24 mouse cellular contexts compared by ENCODE assay signal in the genomic region with DNA sequence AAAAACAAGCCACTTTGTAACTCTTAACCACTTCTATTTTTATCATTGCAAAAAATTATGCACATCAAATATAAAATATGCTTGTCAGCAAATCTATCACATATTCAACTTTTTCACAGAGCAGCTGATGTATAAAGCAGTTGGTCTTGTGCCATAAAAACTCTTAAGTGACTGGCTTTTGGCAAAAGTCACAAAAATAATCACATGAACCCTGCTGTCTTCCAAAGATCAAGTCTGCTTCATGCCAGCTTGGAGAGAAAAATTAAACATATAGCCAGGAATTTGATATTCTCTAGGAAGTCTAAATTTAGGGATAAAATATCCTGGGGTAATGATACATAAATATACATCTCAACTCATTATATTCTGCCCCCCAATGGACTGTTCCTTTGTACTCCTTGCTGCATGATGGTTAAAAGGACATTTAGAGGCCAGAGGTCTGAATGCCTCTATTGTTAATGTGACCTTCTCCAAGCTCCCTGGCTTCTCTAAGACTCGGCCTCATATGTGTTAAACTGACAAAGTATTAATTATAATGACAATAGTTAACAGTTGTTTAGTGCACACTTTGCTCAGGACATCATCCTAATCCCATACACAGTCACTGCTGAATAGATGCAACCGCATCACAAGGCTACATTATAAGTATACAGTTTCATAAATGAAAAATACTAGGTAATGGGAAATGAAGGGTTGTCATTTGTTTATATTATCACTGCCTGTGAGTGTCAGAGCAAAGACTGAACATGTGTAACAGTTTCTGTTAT.
DNase-seq lines count a peak whose midpoint lies in the region; ATAC-seq and TF ChIP-seq lines count a peak whose summit lies in the region.
"Had no signal": no experiment of that assay in that cellular context is flagged by ENCODE, and none has a peak within 500 bp of the region (broad histone marks: within the 10 kb centered on the region; RNA-seq: fewer than 3 reads in every experiment).

No protein-coding gene starts in this region.

- H3K4me1 ChIP-seq in forebrain, embryonic 13.5 days, result no peaks in the 10 kb centered on the region
- no peaks in the 10 kb centered on the region for H3K4me1 ChIP-seq in forebrain, embryonic 11.5 days (replicated peaks; ENCODE audit: control insufficient read depth, insufficient read depth, low read length)
- H3K4me1 ChIP-seq in forebrain, postnatal 0 days (ENCODE audit: insufficient read depth), result 0 out of 2 replicates have a peak, but pooled peaks cover 3% of the 10 kb centered on the region
- H3K4me1 ChIP-seq: embryonic facial prominence, embryonic 13.5 days; heart, embryonic 13.5 days; hindbrain, embryonic 15.5 days; kidney, embryonic 15.5 days had no signal

- ATAC-seq in forebrain, embryonic 13.5 days, result peak; percentile 62; the same call in 1 of the 2 replicates
- no peak for ATAC-seq in forebrain, embryonic 11.5 days (replicated peaks; ENCODE audit: low FRiP score)
- peak; percentile 83 for ATAC-seq in forebrain, postnatal 0 days
- no peak for ATAC-seq in granulocyte monocyte progenitor cell, adult 5-6 weeks (replicated peaks; ENCODE audit: poor library complexity, severe bottlenecking)
- ATAC-seq: activated CD4-positive, CD25-positive, alpha-beta regulatory T cell, adult 4 months; intestine, embryonic 16.5 days had no signal

- no peak overlapping the region for H3K9ac ChIP-seq in forebrain, embryonic 13.5 days
- no peak overlapping the region for H3K9ac ChIP-seq in forebrain, embryonic 11.5 days (ENCODE audit: low read length)
- no peak overlapping the region for H3K9ac ChIP-seq in forebrain, postnatal 0 days
- H3K9ac ChIP-seq: embryonic facial prominence, embryonic 13.5 days; heart, embryonic 13.5 days; hindbrain, embryonic 15.5 days; kidney, embryonic 15.5 days had no signal

- no peak overlapping the region for H3K4me2 ChIP-seq in forebrain, embryonic 13.5 days
- H3K4me2 ChIP-seq in forebrain, embryonic 11.5 days (ENCODE audit: low read depth, low read length, severe bottlenecking), result no peak overlapping the region
- H3K4me2 ChIP-seq in forebrain, postnatal 0 days (ENCODE audit: low read depth), result no peak overlapping the region
- H3K4me2 ChIP-seq: embryonic facial prominence, embryonic 13.5 days; heart, embryonic 13.5 days; hindbrain, embryonic 15.5 days; kidney, embryonic 15.5 days had no signal

- no peaks in the 10 kb centered on the region for H3K36me3 ChIP-seq in forebrain, embryonic 13.5 days (ENCODE audit: poor library complexity, severe bottlenecking)
- H3K36me3 ChIP-seq in forebrain, embryonic 11.5 days (ENCODE audit: control insufficient read depth, insufficient read depth, low read length), result no peaks in the 10 kb centered on the region
- H3K36me3 ChIP-seq in forebrain, postnatal 0 days (ENCODE audit: insufficient read depth), result no peaks in the 10 kb centered on the region
- H3K36me3 ChIP-seq: embryonic facial prominence, embryonic 13.5 days; G1E; heart, embryonic 13.5 days; hindbrain, embryonic 15.5 days; kidney, embryonic 15.5 days had no signal

- H3K27me3 ChIP-seq in forebrain, embryonic 13.5 days, result no peaks in the 10 kb centered on the region
- H3K27me3 ChIP-seq in forebrain, embryonic 11.5 days (ENCODE audit: control insufficient read depth, insufficient read depth, low read length), result no peaks in the 10 kb centered on the region
- no peaks in the 10 kb centered on the region for H3K27me3 ChIP-seq in forebrain, postnatal 0 days (ENCODE audit: insufficient read depth, low read length)
- H3K27me3 ChIP-seq: embryonic facial prominence, embryonic 13.5 days; heart, embryonic 13.5 days; hindbrain, embryonic 15.5 days; kidney, embryonic 15.5 days had no signal

- TF ChIP-seq CTCF in forebrain, postnatal 0 days (IDR thresholded peaks at IDR 0.05; ENCODE audit: low read depth), result no peak

- no peak overlapping the region for H3K4me3 ChIP-seq in forebrain, embryonic 13.5 days
- H3K4me3 ChIP-seq in forebrain, embryonic 11.5 days (ENCODE audit: low read depth, low read length), result no peak overlapping the region
- H3K4me3 ChIP-seq in forebrain, postnatal 0 days (ENCODE audit: low read depth, low read length), result no peak overlapping the region
- H3K4me3 ChIP-seq: embryonic facial prominence, embryonic 13.5 days; erythroblast, embryonic 14.5 days; gastrocnemius, adult 2 months; heart, embryonic 13.5 days; hindbrain, embryonic 15.5 days; kidney, embryonic 15.5 days had no signal

- 32% methylated on average over 2 of the region's 2 CpGs for WGBS in forebrain, embryonic 13.5 days
- whole genome bisulfite sequencing in forebrain, embryonic 11.5 days, result 36% methylated on average over 2 of the region's 2 CpGs
- WGBS in forebrain, postnatal 0 days, result 27% methylated on average over 2 of the region's 2 CpGs

- DNase-seq in forebrain, embryonic 11.5 days (ENCODE audit: low spot score), result no peak
- DNase-seq in R1 (ENCODE audit: low read depth, low spot score), result peak; percentile 21
- DNase-seq in brain, adult 2 months (ENCODE audit: low read depth, low spot score), result peak; percentile 8
- DNase-seq in forebrain, postnatal 0 days, result peak; percentile 73
- DNase-seq in adrenal gland, adult 8-10 months, result no peak
- DNase-seq: adrenal gland, postnatal 25 days; cerebellum, adult 11-12 months; cerebellum, adult 9-10 months; cerebellum, postnatal 25 days; gastrocnemius, adult 2 months; gastrocnemius, postnatal 25 days; heart, adult 11 months; heart, postnatal 36 days; kidney, adult 2 months had no signal

- H3K27ac ChIP-seq in forebrain, embryonic 13.5 days, result no peak overlapping the region
- H3K27ac ChIP-seq in forebrain, embryonic 11.5 days (ENCODE audit: low read depth, low read length), result no peak overlapping the region
- H3K27ac ChIP-seq in forebrain, postnatal 0 days (ENCODE audit: low read depth, low read length), result no peak overlapping the region; the same call in 1 of the 2 replicates
- H3K27ac ChIP-seq: embryonic facial prominence, embryonic 13.5 days; gastrocnemius, adult 2 months; heart, embryonic 13.5 days; hindbrain, embryonic 15.5 days; kidney, embryonic 15.5 days had no signal

- no peaks in the 10 kb centered on the region for H3K9me3 ChIP-seq in forebrain, embryonic 13.5 days (replicated peaks)
- no peaks in the 10 kb centered on the region for H3K9me3 ChIP-seq in forebrain, embryonic 11.5 days (ENCODE audit: control insufficient read depth, low read length)
- H3K9me3 ChIP-seq in forebrain, postnatal 0 days (ENCODE audit: low read length), result no peaks in the 10 kb centered on the region
- H3K9me3 ChIP-seq: embryonic facial prominence, embryonic 13.5 days; G1E; heart, embryonic 13.5 days; hindbrain, embryonic 15.5 days; kidney, embryonic 15.5 days had no signal

Comparison
In these comparisons a context has a peak if more than half of its experiments do, and no peak if none do; other contexts are left out.
1. ATAC-seq: peak in forebrain, embryonic 13.5 days (single experiment) and forebrain, postnatal 0 days (single experiment); none in forebrain, embryonic 11.5 days (single experiment) and granulocyte monocyte progenitor cell, adult 5-6 weeks (single experiment).
2. DNase-seq: peak in R1 (single experiment), brain, adult 2 months (single experiment) and forebrain, postnatal 0 days (single experiment); none in forebrain, embryonic 11.5 days (single experiment) and adrenal gland, adult 8-10 months (single experiment).